Mouse (Mus musculus) liver, embryonic 14.5 days (tissue): Measurements from ENCODE around the gene Ldhd. TPM values are rescaled to one million over a fixed set of nuclear protein-coding genes. Genes with fewer than 3 reads are reported as not detected.
A peak's percentile ranks its signal among the peaks of the same experiment; 100 is the strongest.

Source experiments
- ATAC-seq: fragments of 200-750 bp; cut with Nextera tagmentation; 2 replicates; pipeline ENCODE4 v1.8.0; 2017; ENCODE audit warnings: moderate number of reproducible peaks, mild to moderate bottlenecking, moderate library complexity; ENCODE audit not compliant: insufficient read depth
- DNase-seq, 3 experiments: peaks; one replicate each; pipeline ENCODE4 v3.0.0-alpha.2; 2012 to 2013; ENCODE audit warnings: low read depth in 3 of 3, low spot score in 3 of 3
- H3K27ac ChIP-seq: fragments of 300-500 bp; sonication (generic); 2 replicates; pipeline ENCODE4 v1.5.1; 2014; ENCODE audit warnings: moderate library complexity, mild to moderate bottlenecking, control low read depth, inconsistent platforms
- H3K27me3 ChIP-seq: fragments of 300-500 bp; sonication (generic); 2 replicates; pipeline ENCODE4 v1.6.1; 2014; ENCODE audit warnings: mild to moderate bottlenecking, low read length, moderate library complexity; ENCODE audit not compliant: control insufficient read depth, insufficient read depth
- H3K36me3 ChIP-seq: fragments of 300-500 bp; sonication (generic); replicated peaks from 2 replicates; pipeline ENCODE4 v1.6.1; 2014; ENCODE audit warnings: low read depth; ENCODE audit not compliant: control insufficient read depth, insufficient read depth
- H3K4me1 ChIP-seq, 2 experiments: fragments of 200-500 bp in 1 of 2; fragments of 300-500 bp in 1 of 2; sonication (generic) in 1 of 2; replicated peaks; 2 replicates each; pipeline ENCODE4 v1.6.1; 2012 to 2014; ENCODE audit warnings: antibody characterized with exemption in 1 of 2, inconsistent platforms in 1 of 2, low read length in 1 of 2; ENCODE audit not compliant: control insufficient read depth in 2 of 2, insufficient read depth in 2 of 2
- H3K4me2 ChIP-seq: fragments of 300-500 bp; sonication (generic); 2 replicates; pipeline ENCODE4 v1.6.1; 2014; ENCODE audit warnings: low read depth, mild to moderate bottlenecking, control low read depth, moderate library complexity
- H3K4me3 ChIP-seq, 2 experiments: fragments of 200-500 bp in 1 of 2; fragments of 300-500 bp in 1 of 2; sonication (generic) in 1 of 2; 2 replicates each; pipeline ENCODE4 v1.5.1; 2012 to 2014; ENCODE audit warnings: low read depth in 2 of 2, low read length in 2 of 2, mild to moderate bottlenecking in 2 of 2, control low read depth in 1 of 2, inconsistent platforms in 1 of 2, moderate library complexity in 1 of 2; ENCODE audit not compliant: insufficient read depth in 1 of 2
- H3K9ac ChIP-seq: fragments of 300-500 bp; sonication (generic); replicated peaks from 2 replicates; pipeline ENCODE4 v1.6.1; 2014; ENCODE audit warnings: mild to moderate bottlenecking, control low read depth, moderate library complexity
- H3K9me3 ChIP-seq: fragments of 300-500 bp; sonication (generic); 2 replicates; pipeline ENCODE4 v1.6.1; 2016; ENCODE audit warnings: low read length, mixed read lengths; ENCODE audit not compliant: control insufficient read depth
- CTCF ChIP-seq: IDR thresholded peaks from 2 replicates; pipeline ENCODE4 v1.5.1; 2016; ENCODE audit warnings: antibody characterized with exemption, low read depth, control low read depth
- EP300 ChIP-seq: IDR thresholded peaks from 2 replicates; pipeline ENCODE4 v1.6.1; 2016; ENCODE audit warnings: antibody characterized with exemption, low read depth
- WGBS: fragments of 180-500 bp; shearing (Covaris S2); extraction: QIAGEN DNeasy Blood & Tissue Kit; methylation state at CpG from one replicate; pipeline ENCODE4 v1.1.7; 2014; ENCODE audit not compliant: insufficient replicate concordance; 5-methylcytosine and 5-hydroxymethylcytosine counted together
- polyA plus RNA-seq, 2 experiments: library from polyadenylated mRNA; depleted of rRNA in 1 of 2; stranded (reverse) in 1 of 2; unstranded in 1 of 2; fragments of >200 nt; fragmentation: Nextera tagmentation in 1 of 2; extraction: Ambion mirVana in 1 of 2; gene quantifications; 2 replicates each; pipeline versions ENCODE4 v1.2.1 to v1.2.3; 2012 to 2014

Ldhd gene
- polyA plus RNA-seq, 2 experiments, result 0.09 to 0.10 TPM

- Histone ChIP-seq H3K4me3 (no peak overlapping the region), H3K36me3 (no peaks in the 10 kb centered on the region), H3K4me1 (peaks cover 17 to 51% of the 10 kb centered on the region in 2 experiments), H3K27ac (no peak overlapping the region), H3K9ac (no peak overlapping the region), H3K4me2 (no peak overlapping the region), H3K9me3 (no peaks in the 10 kb centered on the region), H3K27me3 (no peaks in the 10 kb centered on the region)
- TF ChIP-seq EP300 (no peak), CTCF (no peak)
- DNase-seq, result no peak
- 56% methylated on average over 1 of the region's 1 CpGs for whole genome bisulfite sequencing
- no peak for ATAC-seq
These were observed 32.9 kb downstream of the Ldhd start for GRCm38 (mm10) chr8:111597310-111597709.

GRCm38 (mm10) chr8:111596485-111596821, 33.7 kb downstream of the Ldhd start:
- no peak for TF ChIP-seq EP300
- TF ChIP-seq CTCF, result no peak
- Histone ChIP-seq H3K27ac (no peak overlapping the region), H3K9ac (peak overlapping the region; percentile 23; the same call in 1 of the 2 replicates), H3K4me2 (peak overlapping the region; percentile 59), H3K36me3 (no peaks in the 10 kb centered on the region), H3K4me3 (peak overlapping the region in 1 of 2 experiments; percentile 22; a peak in 1 of 4 replicates), H3K27me3 (no peaks in the 10 kb centered on the region), H3K9me3 (no peaks in the 10 kb centered on the region), H3K4me1 (peaks cover 17 to 53% of the 10 kb centered on the region in 2 experiments)
- peak; percentile 40; the same call in 1 of the 2 replicates for ATAC-seq
- DNase-seq, result no peak
- WGBS, result 7% methylated on average over 3 of the region's 3 CpGs

DNA sequence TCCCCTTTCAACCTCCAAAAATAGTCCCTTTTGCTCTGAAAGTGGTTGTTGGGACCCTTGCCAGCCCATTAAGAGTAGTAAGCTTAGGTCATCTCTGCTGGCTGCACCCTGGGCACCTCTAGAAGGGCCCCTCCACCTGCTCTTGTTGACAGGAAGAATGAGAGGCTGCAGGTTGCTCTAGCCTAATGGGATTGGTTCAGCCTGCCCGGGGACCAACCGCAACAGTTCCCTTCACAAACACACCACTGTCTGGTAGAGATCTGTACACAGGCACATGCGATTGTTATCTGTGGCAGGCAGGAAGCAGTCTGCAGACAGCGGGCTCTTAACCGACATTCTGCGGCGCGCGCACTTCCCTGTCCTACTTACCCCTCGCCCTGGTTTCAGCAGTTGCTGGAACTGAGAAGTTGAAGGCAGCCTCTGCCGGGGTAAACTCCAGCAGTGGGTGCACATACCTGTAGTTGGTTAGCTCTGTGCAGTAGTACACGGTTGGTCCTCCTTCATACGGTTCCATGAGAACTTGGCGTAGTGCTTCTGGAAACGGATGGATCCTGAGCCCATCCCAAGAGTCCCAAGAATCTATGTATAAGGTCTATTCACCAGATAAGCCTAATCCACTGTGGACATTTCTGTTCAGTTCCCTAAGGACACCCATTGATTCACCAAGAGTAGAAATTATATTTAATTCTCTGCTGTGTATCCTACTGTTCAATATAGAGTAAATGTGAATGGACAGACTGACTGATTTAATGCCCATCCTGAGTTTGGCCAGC, 34.3 kb downstream of the Ldhd start:
- no peaks in the 10 kb centered on the region for H3K27me3 ChIP-seq
- no peaks in the 10 kb centered on the region for H3K36me3 ChIP-seq
- peak overlapping the region; percentile 59 for H3K4me2 ChIP-seq
- H3K4me3 ChIP-seq, result peak overlapping the region; percentile 22 to 60
- DNase-seq (peak; percentile 43 to 47 (median 45)), ATAC-seq (peak; percentile 90)
- peak; percentile 74 for TF ChIP-seq EP300
- TF ChIP-seq CTCF, result no peak
- peaks cover 17 to 53% of the 10 kb centered on the region in 2 experiments for H3K4me1 ChIP-seq
- WGBS, result 10% methylated on average over 15 of the region's 15 CpGs
- H3K9me3 ChIP-seq, result no peaks in the 10 kb centered on the region
- H3K9ac ChIP-seq, result peak overlapping the region; percentile 23
- H3K27ac ChIP-seq, result no peak overlapping the region; the same call in 1 of the 2 replicates

DNA sequence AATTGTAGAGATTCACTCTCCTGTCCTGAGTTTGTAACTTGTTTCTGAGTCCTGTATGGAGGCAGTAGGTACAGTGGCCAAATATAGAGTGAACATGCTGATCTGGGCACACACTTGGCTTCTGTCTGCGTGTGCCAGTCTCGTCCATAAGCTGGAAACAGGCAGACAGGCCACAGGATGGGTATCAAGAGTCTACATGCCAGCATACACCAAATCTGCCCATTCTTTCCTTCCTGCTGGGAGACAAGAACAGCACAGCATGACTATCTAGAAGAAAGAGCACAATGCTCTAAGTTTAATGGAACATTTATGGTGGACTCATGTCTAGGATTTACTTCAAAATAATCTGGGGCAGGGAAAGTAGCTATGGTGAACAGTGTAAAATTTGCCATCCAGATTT, 35.2 kb downstream of the Ldhd start:
- peaks cover 17 to 51% of the 10 kb centered on the region in 2 experiments for H3K4me1 ChIP-seq
- no peak overlapping the region for H3K27ac ChIP-seq
- H3K4me3 ChIP-seq, result no peak overlapping the region

GRCm38 (mm10) chr8:111594044-111594840, 35.9 kb downstream of the Ldhd start:
- ATAC-seq, result no peak
- WGBS, result 33% methylated on average over 3 of the region's 3 CpGs
- no peak for DNase-seq
- Histone ChIP-seq H3K36me3 (no peaks in the 10 kb centered on the region), H3K9me3 (no peaks in the 10 kb centered on the region), H3K27ac (no peak overlapping the region), H3K4me2 (no peak overlapping the region), H3K4me3 (no peak overlapping the region), H3K27me3 (no peaks in the 10 kb centered on the region), H3K9ac (no peak overlapping the region), H3K4me1 (peaks cover 17 to 45% of the 10 kb centered on the region in 2 experiments)
- TF ChIP-seq EP300 (no peak), CTCF (no peak)

More for the DNA sequence above, 35.2 kb downstream of the Ldhd start:
- Histone ChIP-seq H3K4me2 (peak overlapping the region; percentile 59), H3K9me3 (no peaks in the 10 kb centered on the region), H3K27me3 (no peaks in the 10 kb centered on the region), H3K9ac (no peak overlapping the region), H3K36me3 (no peaks in the 10 kb centered on the region)
- no peak for TF ChIP-seq CTCF
- TF ChIP-seq EP300, result no peak
- ATAC-seq (no peak), DNase-seq (no peak)
- 63% methylated on average over 2 of the region's 2 CpGs for WGBS
